Mouse (Mus musculus): ENCODE measurements around the gene Pnpla8. TPM values are rescaled to one million over a fixed set of nuclear protein-coding genes. Genes with fewer than 3 reads are reported as not detected.

Pnpla8 gene
- polyA plus RNA-seq, 1 experiment = 4.6 TPM

DNA sequence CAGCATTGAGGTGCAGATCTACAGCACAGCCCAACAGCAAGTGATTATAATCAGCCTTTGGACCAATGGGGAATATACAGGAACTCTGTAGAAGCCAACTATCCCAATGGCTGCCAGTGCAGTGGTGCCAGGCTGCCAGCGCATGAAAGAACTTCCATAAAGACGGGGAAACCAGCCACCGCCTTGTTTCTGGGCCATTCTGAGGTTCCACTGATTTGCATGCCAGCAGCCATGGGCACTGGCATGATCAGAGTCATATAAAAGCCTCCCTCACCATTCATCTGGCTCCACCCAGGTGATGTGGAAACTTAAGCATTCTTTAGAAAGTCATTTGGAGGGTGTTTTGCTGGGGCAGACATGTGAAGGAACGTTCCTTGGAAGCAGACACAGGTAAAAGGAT lies 21.2 kb downstream of the Pnpla8 start:
- 0 out of 2 replicates have a peak overlapping the region, but pooled peaks have one; percentile 6 for H3K27ac ChIP-seq (ENCODE audit: insufficient read depth, low read length)
- WGBS = 43% methylated on average over 4 of the region's 4 CpGs
- no peak overlapping the region for H3K4me3 ChIP-seq (ENCODE audit: extremely low read depth, insufficient read depth, insufficient read length)
- no peak for TF ChIP-seq POLR2A (IDR thresholded peaks at IDR 0.05; ENCODE audit: low read depth, low read length)
- TF ChIP-seq CTCF (IDR thresholded peaks at IDR 0.05; ENCODE audit: extremely low read depth, insufficient read depth, insufficient read length, insufficient replicate concordance) = no peak
- H3K4me1 ChIP-seq (ENCODE audit: control insufficient read depth, insufficient read depth, insufficient read length) = peaks cover 16% of the 10 kb centered on the region; the same call in 1 of the 2 replicates
- H3K36me3 ChIP-seq (ENCODE audit: control insufficient read depth, insufficient read depth, low read length) = no peaks in the 10 kb centered on the region
- no peaks in the 10 kb centered on the region for H3K27me3 ChIP-seq (ENCODE audit: control insufficient read depth, insufficient read depth, low read length)
- peak in 1 of 2 experiments; percentile 30 for DNase-seq (ENCODE audit: low read depth in 1 of 2, low spot score in 2 of 2)

GRCm38 (mm10) chr12:44245739-44246138 lies 24.6 kb downstream of the Pnpla8 start:
- Histone ChIP-seq H3K4me1 (ENCODE audit: control insufficient read depth, insufficient read depth, insufficient read length) (peaks cover 16% of the 10 kb centered on the region; the same call in 1 of the 2 replicates), H3K27me3 (ENCODE audit: control insufficient read depth, insufficient read depth, low read length) (no peaks in the 10 kb centered on the region), H3K27ac (ENCODE audit: insufficient read depth, low read length) (no peak overlapping the region), H3K36me3 (ENCODE audit: control insufficient read depth, insufficient read depth, low read length) (no peaks in the 10 kb centered on the region), H3K4me3 (ENCODE audit: extremely low read depth, insufficient read depth, insufficient read length) (no peak overlapping the region)
- TF ChIP-seq POLR2A (IDR thresholded peaks at IDR 0.05; ENCODE audit: low read depth, low read length) (no peak), CTCF (IDR thresholded peaks at IDR 0.05; ENCODE audit: extremely low read depth, insufficient read depth, insufficient read length, insufficient replicate concordance) (no peak)
- 93% methylated on average over 3 of the region's 3 CpGs for WGBS
- no peak for DNase-seq (ENCODE audit: low read depth in 1 of 2, low spot score in 2 of 2)

GRCm38 (mm10) chr12:44248309-44248977 lies 27.3 kb downstream of the Pnpla8 start:
- no peak overlapping the region for H3K27ac ChIP-seq (ENCODE audit: insufficient read depth, low read length)
- no peak for DNase-seq (ENCODE audit: low read depth in 1 of 2, low spot score in 2 of 2)
- H3K27me3 ChIP-seq (ENCODE audit: control insufficient read depth, insufficient read depth, low read length) = no peaks in the 10 kb centered on the region

DNA sequence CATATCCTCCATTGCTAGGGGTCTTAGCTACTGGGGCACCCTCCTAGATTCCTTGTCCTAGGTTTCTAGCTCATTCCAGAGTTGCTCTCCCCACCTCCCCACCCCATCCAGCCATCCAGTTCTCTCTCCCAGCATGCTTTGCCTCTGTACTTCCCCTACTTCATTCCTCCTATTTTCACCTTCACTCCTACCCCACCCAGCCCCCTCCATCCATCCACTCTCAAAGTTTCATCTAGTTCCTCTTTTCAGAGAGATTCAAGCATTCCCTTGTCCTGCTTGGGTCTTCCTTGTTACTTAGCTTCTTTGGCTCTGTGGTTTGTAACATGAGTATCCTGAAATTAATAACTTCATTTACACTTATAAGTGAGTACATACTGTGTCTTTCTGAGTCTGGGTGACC lies 41.4 kb downstream of the Pnpla8 start:
- Histone ChIP-seq H3K27me3 (ENCODE audit: control insufficient read depth, insufficient read depth, low read length) (no peaks in the 10 kb centered on the region), H3K4me1 (ENCODE audit: control insufficient read depth, insufficient read depth, insufficient read length) (no peaks in the 10 kb centered on the region), H3K27ac (ENCODE audit: insufficient read depth, low read length) (no peak overlapping the region), H3K4me3 (ENCODE audit: extremely low read depth, insufficient read depth, insufficient read length) (no peak overlapping the region), H3K36me3 (ENCODE audit: control insufficient read depth, insufficient read depth, low read length) (no peaks in the 10 kb centered on the region)
- DNase-seq (ENCODE audit: low read depth in 1 of 2, low spot score in 2 of 2) = no peak
- no peak for TF ChIP-seq POLR2A (IDR thresholded peaks at IDR 0.05; ENCODE audit: low read depth, low read length)
- TF ChIP-seq CTCF (IDR thresholded peaks at IDR 0.05; ENCODE audit: extremely low read depth, insufficient read depth, insufficient read length, insufficient replicate concordance) = no peak

More at GRCm38 (mm10) chr12:44248309-44248977, 27.3 kb downstream of the Pnpla8 start:
- 85% methylated on average over 9 of the region's 9 CpGs for WGBS
- no peaks in the 10 kb centered on the region for H3K36me3 ChIP-seq (ENCODE audit: control insufficient read depth, insufficient read depth, low read length)
- H3K4me3 ChIP-seq (ENCODE audit: extremely low read depth, insufficient read depth, insufficient read length) = no peak overlapping the region
- no peaks in the 10 kb centered on the region; the same call in 1 of the 2 replicates for H3K4me1 ChIP-seq (ENCODE audit: control insufficient read depth, insufficient read depth, insufficient read length)
- TF ChIP-seq CTCF (IDR thresholded peaks at IDR 0.05; ENCODE audit: extremely low read depth, insufficient read depth, insufficient read length, insufficient replicate concordance) (no peak), POLR2A (IDR thresholded peaks at IDR 0.05; ENCODE audit: low read depth, low read length) (no peak)

DNA sequence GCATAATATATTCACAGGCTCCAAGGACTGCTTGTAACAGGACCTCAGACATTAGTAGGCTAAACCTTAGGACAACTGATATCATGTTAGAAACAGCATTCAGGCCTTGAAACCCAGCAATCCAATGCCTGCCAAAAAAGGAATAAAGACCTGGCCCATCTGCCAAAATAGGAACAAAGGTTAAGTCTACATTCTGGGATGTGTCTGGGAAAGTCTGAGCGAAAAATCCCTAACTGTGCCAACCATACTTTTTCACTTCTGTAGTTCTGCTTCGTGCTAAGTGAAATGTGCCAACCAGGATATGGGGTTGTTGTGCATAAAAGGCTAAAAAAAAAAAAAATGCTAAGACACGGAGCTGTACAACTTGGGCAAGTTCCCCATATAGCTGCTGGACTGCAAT lies 44.5 kb downstream of the Pnpla8 start:
- no peak for DNase-seq (ENCODE audit: low read depth in 1 of 2, low spot score in 2 of 2)
- no peaks in the 10 kb centered on the region for H3K27me3 ChIP-seq (ENCODE audit: control insufficient read depth, insufficient read depth, low read length)
- TF ChIP-seq CTCF (IDR thresholded peaks at IDR 0.05; ENCODE audit: extremely low read depth, insufficient read depth, insufficient read length, insufficient replicate concordance) = no peak
- no peak for TF ChIP-seq POLR2A (IDR thresholded peaks at IDR 0.05; ENCODE audit: low read depth, low read length)
- H3K4me1 ChIP-seq (ENCODE audit: control insufficient read depth, insufficient read depth, insufficient read length) = no peaks in the 10 kb centered on the region
- H3K27ac ChIP-seq (ENCODE audit: insufficient read depth, low read length) = no peak overlapping the region
- no peaks in the 10 kb centered on the region for H3K36me3 ChIP-seq (ENCODE audit: control insufficient read depth, insufficient read depth, low read length)
- no peak overlapping the region for H3K4me3 ChIP-seq (ENCODE audit: extremely low read depth, insufficient read depth, insufficient read length)
- 65% methylated on average over 3 of the region's 3 CpGs for WGBS

GRCm38 (mm10) chr12:44267196-44267595 lies 46.0 kb downstream of the Pnpla8 start:
- 88% methylated on average over 2 of the region's 2 CpGs for WGBS
- Histone ChIP-seq H3K4me1 (ENCODE audit: control insufficient read depth, insufficient read depth, insufficient read length) (no peaks in the 10 kb centered on the region), H3K4me3 (ENCODE audit: extremely low read depth, insufficient read depth, insufficient read length) (no peak overlapping the region), H3K27ac (ENCODE audit: insufficient read depth, low read length) (no peak overlapping the region), H3K27me3 (ENCODE audit: control insufficient read depth, insufficient read depth, low read length) (no peaks in the 10 kb centered on the region), H3K36me3 (ENCODE audit: control insufficient read depth, insufficient read depth, low read length) (no peaks in the 10 kb centered on the region)
- DNase-seq (ENCODE audit: low read depth in 1 of 2, low spot score in 2 of 2) = no peak
- no peak for TF ChIP-seq CTCF (IDR thresholded peaks at IDR 0.05; ENCODE audit: extremely low read depth, insufficient read depth, insufficient read length, insufficient replicate concordance)
- TF ChIP-seq POLR2A (IDR thresholded peaks at IDR 0.05; ENCODE audit: low read depth, low read length) = no peak

GRCm38 (mm10) chr12:44268728-44269302 lies 47.6 kb downstream of the Pnpla8 start:
- WGBS = under 1% methylated on average over 38 of the region's 38 CpGs
- Histone ChIP-seq H3K27ac (ENCODE audit: insufficient read depth, low read length) (peak overlapping the region; percentile 94), H3K4me1 (ENCODE audit: control insufficient read depth, insufficient read depth, insufficient read length) (no peaks in the 10 kb centered on the region), H3K27me3 (ENCODE audit: control insufficient read depth, insufficient read depth, low read length) (no peaks in the 10 kb centered on the region), H3K4me3 (ENCODE audit: extremely low read depth, insufficient read depth, insufficient read length) (peak overlapping the region; percentile 81), H3K36me3 (ENCODE audit: control insufficient read depth, insufficient read depth, low read length) (no peaks in the 10 kb centered on the region)
- DNase-seq (ENCODE audit: low read depth in 1 of 2, low spot score in 2 of 2) = peak; percentile 97 to 100
- TF ChIP-seq CTCF (IDR thresholded peaks at IDR 0.05; ENCODE audit: extremely low read depth, insufficient read depth, insufficient read length, insufficient replicate concordance) = no peak
- TF ChIP-seq POLR2A (IDR thresholded peaks at IDR 0.05; ENCODE audit: low read depth, low read length) = peak; percentile 66
